15 mouse cellular contexts compared by ENCODE assay signal in genomic region chr8:13108967-13109366, GRCm38 (mm10). TPM values are rescaled to one million over a fixed set of nuclear protein-coding genes. Genes with fewer than 3 reads are reported as not detected.
DNase-seq lines count a peak whose midpoint lies in the region; ATAC-seq and TF ChIP-seq lines count a peak whose summit lies in the region.
"Had no signal": no experiment of that assay in that cellular context is flagged by ENCODE, and none has a peak within 500 bp of the region (broad histone marks: within the 10 kb centered on the region; RNA-seq: fewer than 3 reads in every experiment).

No protein-coding gene starts in this region.

- H3K4me2 ChIP-seq in heart, embryonic 11.5 days = peak overlapping the region; percentile 4; the same call in 1 of the 2 replicates
- H3K4me2 ChIP-seq in myocyte (ENCODE audit: low read depth) = peak overlapping the region; percentile 39
- H3K4me2 ChIP-seq: lung, embryonic 15.5 days; midbrain, embryonic 12.5 days had no signal

- H3K9ac ChIP-seq in heart, embryonic 11.5 days (ENCODE audit: low read depth, low read length) = no peak overlapping the region
- H3K9ac ChIP-seq: lung, embryonic 15.5 days; midbrain, embryonic 12.5 days had no signal

- H3ac ChIP-seq in myocyte (ENCODE audit: control insufficient read depth, insufficient read length) = no peak overlapping the region

- DNase-seq in heart, adult 11 months = no peak
- peak; percentile 24 for DNase-seq in heart, postnatal 4 days
- no peak for DNase-seq in midbrain, embryonic 10.5 days (ENCODE audit: low spot score)
- no peak for DNase-seq in urinary bladder, postnatal 10 days (ENCODE audit: low spot score)
- no peak for DNase-seq in lung, postnatal 10 days
- DNase-seq: cerebellum, adult 18-20 months; embryo, embryonic 11 days; kidney, adult 9 months had no signal

- no peak for ATAC-seq in heart, embryonic 11.5 days (replicated peaks; ENCODE audit: insufficient number of reproducible peaks, low FRiP score, low TSS enrichment)
- ATAC-seq: hindbrain, postnatal 0 days had no signal

- peaks cover 86% of the 10 kb centered on the region for H3K79me2 ChIP-seq in myocyte (ENCODE audit: control insufficient read depth, insufficient read depth)

- H3K27ac ChIP-seq in heart, embryonic 11.5 days (ENCODE audit: low read depth, low read length) = no peak overlapping the region
- peak overlapping the region; percentile 85 for H3K27ac ChIP-seq in bone marrow, adult 2 months (ENCODE audit: control insufficient read depth, insufficient read depth, low read depth, low read length, poor library complexity)
- H3K27ac ChIP-seq in midbrain, embryonic 10.5 days (replicated peaks) = no peak overlapping the region
- H3K27ac ChIP-seq: hindbrain, postnatal 0 days; lung, embryonic 15.5 days; midbrain, embryonic 12.5 days had no signal

- no peak overlapping the region for H3K4me3 ChIP-seq in heart, embryonic 11.5 days (ENCODE audit: low read depth, low read length)
- peak overlapping the region; percentile 1 for H3K4me3 ChIP-seq in bone marrow, adult 2 months (replicated peaks; ENCODE audit: control insufficient read depth, low read depth, low read length)
- no peak overlapping the region for H3K4me3 ChIP-seq in myocyte
- no peak overlapping the region for H3K4me3 ChIP-seq in midbrain, embryonic 10.5 days
- H3K4me3 ChIP-seq: lung, embryonic 15.5 days; midbrain, embryonic 12.5 days had no signal

- TF ChIP-seq CTCF in bone marrow, adult 2 months (IDR thresholded peaks at IDR 0.05; ENCODE audit: control insufficient read depth, insufficient read depth, low read length) = no peak

- no peaks in the 10 kb centered on the region for H3K9me3 ChIP-seq in heart, embryonic 11.5 days (replicated peaks; ENCODE audit: control insufficient read depth, low read length)
- no peaks in the 10 kb centered on the region for H3K9me3 ChIP-seq in midbrain, embryonic 10.5 days (replicated peaks)
- H3K9me3 ChIP-seq: lung, embryonic 15.5 days; midbrain, embryonic 12.5 days had no signal

- WGBS in heart, embryonic 11.5 days (ENCODE audit: insufficient replicate concordance) = 75% methylated on average over 8 of the region's 8 CpGs
- 65% methylated on average over 8 of the region's 8 CpGs for WGBS in bone marrow, adult 2 months
- WGBS in midbrain, embryonic 10.5 days = 89% methylated on average over 8 of the region's 8 CpGs

- no peaks in the 10 kb centered on the region for H3K36me3 ChIP-seq in heart, embryonic 11.5 days (ENCODE audit: control insufficient read depth, insufficient read depth, low read length)
- H3K36me3 ChIP-seq in myocyte (ENCODE audit: control insufficient read depth, insufficient read depth) = peaks cover 2% of the 10 kb centered on the region
- H3K36me3 ChIP-seq in midbrain, embryonic 10.5 days = peaks cover 30% of the 10 kb centered on the region

- H3K27me3 ChIP-seq in heart, embryonic 11.5 days (ENCODE audit: control insufficient read depth, insufficient read depth, low read length) = no peaks in the 10 kb centered on the region
- H3K27me3 ChIP-seq in myocyte (ENCODE audit: control insufficient read depth, insufficient read depth, insufficient read length) = no peaks in the 10 kb centered on the region
- H3K27me3 ChIP-seq in midbrain, embryonic 10.5 days (ENCODE audit: low read depth, poor library complexity, severe bottlenecking) = no peaks in the 10 kb centered on the region
- H3K27me3 ChIP-seq: lung, embryonic 15.5 days; midbrain, embryonic 12.5 days had no signal

- TF ChIP-seq POLR2A in bone marrow, adult 2 months (IDR thresholded peaks at IDR 0.05; ENCODE audit: borderline replicate concordance, control insufficient read depth, low read depth, low read length) = no peak
- TF ChIP-seq POLR2A in myocyte (IDR thresholded peaks at IDR 0.05; ENCODE audit: insufficient read length, low read depth) = no peak

- peaks cover 24% of the 10 kb centered on the region for H3K4me1 ChIP-seq in heart, embryonic 11.5 days (ENCODE audit: control insufficient read depth, insufficient read depth, low read length)
- no peaks in the 10 kb centered on the region; the same call in 1 of the 2 replicates for H3K4me1 ChIP-seq in bone marrow, adult 2 months (ENCODE audit: control insufficient read depth, insufficient read depth, low read length)
- H3K4me1 ChIP-seq in midbrain, embryonic 10.5 days = peaks cover 32% of the 10 kb centered on the region

TF ChIP-seq in myocyte, 11 proteins besides CTCF, POLR2A, EP300 and RAD21:
- TF ChIP-seq MAX (IDR thresholded peaks at IDR 0.05; ENCODE audit: low read depth) (no peak), MYOG (IDR thresholded peaks at IDR 0.05; ENCODE audit: control insufficient read depth in 1 of 3, insufficient read depth in 1 of 3, insufficient read length in 2 of 3, low read depth in 2 of 3) (no peak), CEBPB (IDR thresholded peaks at IDR 0.05; ENCODE audit: insufficient read depth, poor library complexity, severe bottlenecking) (no peak), MYOD1 (IDR thresholded peaks at IDR 0.05; ENCODE audit: control insufficient read depth in 1 of 3, insufficient read length in 2 of 3, low read depth in 2 of 3) (no peak), REST (IDR thresholded peaks at IDR 0.05; ENCODE audit: insufficient read depth, insufficient read length) (no peak), TCF12 (IDR thresholded peaks at IDR 0.05; ENCODE audit: insufficient read depth, poor library complexity, severe bottlenecking) (no peak), USF1 (IDR thresholded peaks at IDR 0.05; ENCODE audit: low read depth) (no peak), E2F4 (IDR thresholded peaks at IDR 0.05; ENCODE audit: insufficient read depth) (no peak), TCF3 (IDR thresholded peaks at IDR 0.05; ENCODE audit: insufficient read length, low read depth) (no peak), SRF (IDR thresholded peaks at IDR 0.05; ENCODE audit: control insufficient read depth, insufficient read length, low read depth) (no peak), POLR2AphosphoS2 (IDR thresholded peaks at IDR 0.05; ENCODE audit: insufficient read length, low read depth) (no peak)

RNA-seq across cellular contexts. Expression of gene Cul4a, which starts 3.5 kb away (rescaled TPM):
- polyA plus RNA-seq in heart, embryonic 11.5 days (2014; fragmentation: Nextera tagmentation; extraction: Ambion mirVana) = 111 and 130 TPM in 2 replicates
- 54.9 and 73.7 TPM in 2 replicates for polyA plus RNA-seq in bone marrow, adult 2 months (2011; ENCODE audit: insufficient read depth, insufficient read length, low replicate concordance, missing spikeins)
- 10 to 100 TPM; 76.7 to 80.0 TPM for total RNA-seq in heart, postnatal 4 days (2021)
- 61.3 TPM for polyA plus RNA-seq in myocyte (2012; fragmentation: generic; extraction: Trizol)
- 77.9 and 83.2 TPM in 2 replicates for polyA plus RNA-seq in midbrain, embryonic 10.5 days (2016; fragmentation: Nextera tagmentation; extraction: Ambion mirVana)

RNA-seq across cellular contexts. Expression of gene Pcid2, which starts 3.7 kb away (rescaled TPM):
- 29.1 and 30.1 TPM in 2 replicates for polyA plus RNA-seq in heart, embryonic 11.5 days (2014; fragmentation: Nextera tagmentation; extraction: Ambion mirVana)
- 16.6 and 19.1 TPM in 2 replicates for polyA plus RNA-seq in bone marrow, adult 2 months (2011; ENCODE audit: insufficient read depth, insufficient read length, low replicate concordance, missing spikeins)
- 10 to 100 TPM; 14.0 TPM for total RNA-seq in heart, postnatal 4 days (2021)
- 19.5 TPM for polyA plus RNA-seq in myocyte (2012; fragmentation: generic; extraction: Trizol)
- 58.8 and 60.7 TPM in 2 replicates for polyA plus RNA-seq in midbrain, embryonic 10.5 days (2016; fragmentation: Nextera tagmentation; extraction: Ambion mirVana)

RNA-seq across cellular contexts. Expression of gene Proz, which starts 48.3 kb away (rescaled TPM):
- 0.50 and 0.56 TPM in 2 replicates for polyA plus RNA-seq in heart, embryonic 11.5 days (2014; fragmentation: Nextera tagmentation; extraction: Ambion mirVana)
- polyA plus RNA-seq in bone marrow, adult 2 months (2011; ENCODE audit: insufficient read depth, insufficient read length, low replicate concordance, missing spikeins) = 0.34 and 0.70 TPM in 2 replicates
- total RNA-seq in heart, postnatal 4 days (2021) = not detected
- 0.55 TPM for polyA plus RNA-seq in myocyte (2012; fragmentation: generic; extraction: Trizol)
- polyA plus RNA-seq in midbrain, embryonic 10.5 days (2016; fragmentation: Nextera tagmentation; extraction: Ambion mirVana) = 0.29 and 0.32 TPM in 2 replicates
- total RNA-seq: hindbrain, postnatal 0 days; left cerebral cortex, postnatal 36 days had no signal

RNA-seq across cellular contexts. Expression of gene Lamp1, which starts 50.0 kb away (rescaled TPM):
- 334 and 393 TPM in 2 replicates for polyA plus RNA-seq in heart, embryonic 11.5 days (2014; fragmentation: Nextera tagmentation; extraction: Ambion mirVana)
- 61.3 and 127 TPM in 2 replicates for polyA plus RNA-seq in bone marrow, adult 2 months (2011; ENCODE audit: insufficient read depth, insufficient read length, low replicate concordance, missing spikeins)
- total RNA-seq in heart, postnatal 4 days (2021) = 100 to 1,000 TPM; 282 to 294 TPM
- polyA plus RNA-seq in myocyte (2012; fragmentation: generic; extraction: Trizol) = 531 TPM
- 221 and 223 TPM in 2 replicates for polyA plus RNA-seq in midbrain, embryonic 10.5 days (2016; fragmentation: Nextera tagmentation; extraction: Ambion mirVana)
